Mouse (Mus musculus) heart, postnatal 0 days (tissue): Measurements from ENCODE around the gene Slc22a14.

ENCODE experiments used
- CTCF ChIP-seq: IDR thresholded peaks from 2 replicates; pipeline ENCODE4 v1.5.1; 2016; ENCODE audit warnings: antibody characterized with exemption, control low read depth, low read depth
- EP300 ChIP-seq: IDR thresholded peaks from 2 replicates; pipeline ENCODE4 v1.6.1; 2016; ENCODE audit warnings: antibody characterized with exemption, low read depth

DNA sequence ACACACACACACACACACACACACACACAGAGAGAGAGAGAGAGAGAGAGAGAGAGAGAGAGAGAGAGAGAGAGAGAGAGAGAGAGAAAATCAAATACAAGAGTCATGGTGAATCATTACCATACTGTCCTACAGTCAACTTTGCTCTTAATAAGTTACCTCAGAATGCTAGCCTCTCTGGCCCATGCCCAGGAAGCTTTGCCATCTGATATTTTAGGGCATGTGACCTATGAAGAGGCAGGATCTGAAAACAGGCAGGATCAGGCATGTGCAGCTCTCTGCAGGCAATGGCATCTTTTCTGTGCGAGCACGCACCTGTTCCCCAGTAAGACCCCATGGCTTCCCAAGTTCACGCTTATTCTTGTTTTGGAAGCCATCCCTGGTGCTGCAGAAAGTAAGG is 204.7 kb downstream of the Slc22a14 start:
- TF ChIP-seq CTCF (no peak), EP300 (no peak)
